Mouse (Mus musculus) right cerebral cortex, postnatal 10 days (tissue): ENCODE measurements around the gene B4galt2.

Source experiments
- DNase-seq, 2 experiments: peaks; one replicate each; pipeline ENCODE4 v3.0.0; 2021; ENCODE audit warnings: low spot score in 2 of 2

Gene B4galt2

GRCm38 (mm10) chr4:117882701-117883691 lies at the start of gene B4galt2:
Gene B4galt2, minus strand, starts transcription at chr4:117883487.
- peak; percentile 74 to 80 for DNase-seq

GRCm38 (mm10) chr4:117929391-117929881 lies 46.1 kb upstream of the B4galt2 start, which contains the start of gene Artn:
Gene Artn, minus strand, starts transcription at chr4:117929763.
- peak in 1 of 2 experiments; percentile 25 for DNase-seq

- peak; percentile 48 to 64 for DNase-seq
Observed at GRCm38 (mm10) chr4:117928699-117929241, 45.5 kb upstream of the B4galt2 start.

GRCm38 (mm10) chr4:117928234-117928633 lies 44.9 kb upstream of the B4galt2 start:
- peak; percentile 59 to 72 for DNase-seq

GRCm38 (mm10) chr4:117926545-117927482 lies 43.5 kb upstream of the B4galt2 start:
- peak; percentile 75 to 77 for DNase-seq

GRCm38 (mm10) chr4:117924916-117925315 lies 41.6 kb upstream of the B4galt2 start:
- no peak for DNase-seq

GRCm38 (mm10) chr4:117923450-117923849 lies 40.2 kb upstream of the B4galt2 start:
- DNase-seq, result peak in 1 of 2 experiments; percentile 24

GRCm38 (mm10) chr4:117921358-117921757 lies 38.1 kb upstream of the B4galt2 start:
- no peak for DNase-seq

GRCm38 (mm10) chr4:117918762-117919161 lies 35.5 kb upstream of the B4galt2 start:
- no peak for DNase-seq

- DNase-seq, result no peak
Observed at GRCm38 (mm10) chr4:117918261-117918660, 35.0 kb upstream of the B4galt2 start.

- DNase-seq, result no peak
Observed at GRCm38 (mm10) chr4:117917847-117918246, 34.6 kb upstream of the B4galt2 start.

- no peak for DNase-seq
Observed at GRCm38 (mm10) chr4:117917402-117917801, 34.1 kb upstream of the B4galt2 start.

- no peak for DNase-seq
Observed at GRCm38 (mm10) chr4:117916386-117916785, 33.1 kb upstream of the B4galt2 start.

GRCm38 (mm10) chr4:117915489-117916105 lies 32.3 kb upstream of the B4galt2 start:
- DNase-seq, result peak in 1 of 2 experiments; percentile 40

GRCm38 (mm10) chr4:117914591-117915442 lies 31.5 kb upstream of the B4galt2 start, which contains the start of gene Ipo13:
Gene Ipo13, minus strand, starts transcription at chr4:117914999.
- peak; percentile 94 to 95 for DNase-seq

- DNase-seq, result no peak
Observed at GRCm38 (mm10) chr4:117914031-117914430, 30.7 kb upstream of the B4galt2 start.

GRCm38 (mm10) chr4:117913421-117913820 lies 30.1 kb upstream of the B4galt2 start:
- peak; percentile 59 to 67 for DNase-seq

- no peak for DNase-seq
Observed at GRCm38 (mm10) chr4:117912685-117913273, 29.5 kb upstream of the B4galt2 start.

GRCm38 (mm10) chr4:117912131-117912561 lies 28.9 kb upstream of the B4galt2 start:
- DNase-seq, result no peak
